Mouse (Mus musculus): ENCODE data around the gene Jak2. TPM values are rescaled to one million over a fixed set of nuclear protein-coding genes. Genes with fewer than 3 reads are reported as not detected.
A peak's percentile ranks its signal among the peaks of the same experiment; 100 is the strongest.

Jak2 gene
- total and polyA plus RNA-seq, 3 experiments = 26.4 to 78.6 (median 30.2) TPM

DNA sequence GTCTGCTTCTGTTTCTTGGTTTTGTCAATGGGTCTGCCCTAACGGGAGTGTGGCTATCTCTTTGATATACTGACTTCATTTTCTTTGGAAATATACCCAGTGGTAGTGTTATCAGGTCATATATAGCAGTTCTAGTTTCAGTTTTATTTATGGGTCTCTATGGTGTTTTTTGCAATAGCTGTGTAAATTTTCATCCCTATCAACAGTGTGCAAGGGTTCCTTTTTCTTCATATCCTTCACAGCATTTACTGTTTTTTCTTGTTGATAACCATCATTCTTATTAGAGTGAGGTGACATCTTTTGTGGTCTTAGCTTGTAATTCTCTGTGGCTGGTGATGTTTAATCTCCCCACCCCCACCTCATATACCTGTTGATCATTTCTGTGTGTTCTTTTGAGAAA lies 24.6 kb upstream of the Jak2 start (continued):
- TF ChIP-seq UBTF (IDR thresholded peaks at IDR 0.05; ENCODE audit: borderline replicate concordance, insufficient read depth, low read depth, low read length) (no peak), BHLHE40 (IDR thresholded peaks at IDR 0.05; ENCODE audit: borderline replicate concordance, low read depth, low read length) (peak; percentile 61; the same call in 1 of the 2 replicates), SMC3 (IDR thresholded peaks at IDR 0.05; ENCODE audit: low read depth, low read length) (no peak), POLR2A (IDR thresholded peaks at IDR 0.05; ENCODE audit: control insufficient read depth in 1 of 2, insufficient read depth in 1 of 2, low read depth in 1 of 2, low read length in 2 of 2, poor library complexity in 1 of 2) (no peak), MAX (IDR thresholded peaks at IDR 0.05; ENCODE audit: low read length) (no peak), ELF1 (IDR thresholded peaks at IDR 0.05; ENCODE audit: low read depth, low read length) (no peak)

DNA sequence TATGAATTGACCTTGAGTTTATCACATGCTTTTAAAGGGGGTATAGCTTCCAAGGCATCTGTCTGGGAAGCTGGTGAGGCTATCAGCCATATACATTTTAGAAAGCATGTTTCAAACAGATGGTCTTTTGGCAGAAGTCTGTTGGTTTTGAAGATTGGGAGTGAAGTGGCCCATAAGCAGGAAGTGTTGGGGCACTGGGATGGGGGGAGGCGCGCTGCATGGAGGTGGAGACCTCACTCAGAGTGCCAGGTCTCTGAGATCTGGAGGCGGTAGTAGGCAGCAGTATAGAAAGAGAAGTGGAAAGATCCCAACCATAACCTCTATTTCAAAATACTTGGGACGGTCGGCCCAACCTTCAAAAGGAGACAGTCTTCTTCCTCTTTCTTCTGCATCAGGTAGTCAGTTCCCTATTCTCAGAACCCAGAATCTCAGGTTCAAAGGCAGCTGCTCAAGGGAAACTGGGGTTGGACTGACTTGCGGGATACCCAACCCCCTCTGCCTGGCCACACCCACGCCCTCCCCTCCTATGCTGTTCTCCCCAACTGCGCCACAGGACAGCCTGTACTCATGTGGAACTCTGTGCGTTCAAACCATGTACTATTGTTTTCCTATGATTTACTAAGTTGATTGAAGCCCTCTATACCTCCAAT lies 23.6 kb upstream of the Jak2 start:
- Histone ChIP-seq H3K4me3 (ENCODE audit: control insufficient read depth in 1 of 2, insufficient read depth in 1 of 2, low read depth in 2 of 2, low read length in 2 of 2) (peak overlapping the region; percentile 7 to 29), H3K9me3 (replicated peaks; ENCODE audit: insufficient read depth, low read length) (no peaks in the 10 kb centered on the region), H3K79me2 (ENCODE audit: control insufficient read depth, insufficient read depth, low read length, poor library complexity) (no peaks in the 10 kb centered on the region), H3K36me3 (ENCODE audit: control insufficient read depth in 1 of 2, insufficient read depth in 2 of 2, low read length in 2 of 2) (peaks cover 0 to 51% of the 10 kb centered on the region in 2 experiments; a peak in 2 of 4 replicates), H3K4me1 (ENCODE audit: control insufficient read depth in 1 of 2, insufficient read depth in 2 of 2, low read length in 2 of 2) (peaks cover 32 to 36% of the 10 kb centered on the region in 2 experiments), H3K9ac (ENCODE audit: control insufficient read depth, low read depth, low read length, poor library complexity, severe bottlenecking) (peak overlapping the region; percentile 30), H3K27me3 (ENCODE audit: control insufficient read depth in 1 of 2, insufficient read depth in 2 of 2, low read length in 2 of 2) (no peaks in the 10 kb centered on the region), H3K27ac (ENCODE audit: control insufficient read depth, low read depth, low read length) (peak overlapping the region; percentile 64)
- peak; percentile 99 for DNase-seq (ENCODE audit: low read depth, low spot score)
- TF ChIP-seq POLR2AphosphoS2 (IDR thresholded peaks at IDR 0.05; ENCODE audit: low read length) = no peak
- peak; percentile 82 for TF ChIP-seq TCF12 (IDR thresholded peaks at IDR 0.05; ENCODE audit: low read depth, low read length)
- peak; percentile 66 for TF ChIP-seq MXI1 (IDR thresholded peaks at IDR 0.05; ENCODE audit: low read depth, low read length)
- peak; percentile 45; the same call in 1 of the 2 replicates for TF ChIP-seq GABPA (IDR thresholded peaks at IDR 0.05; ENCODE audit: low read depth, low read length)
- peak; percentile 96 for TF ChIP-seq MAZ (IDR thresholded peaks at IDR 0.05; ENCODE audit: low read depth, low read length)
- TF ChIP-seq MYC (IDR thresholded peaks at IDR 0.05; ENCODE audit: low read depth, low read length) = peak; percentile 88; the same call in 1 of the 2 replicates
- no peak for TF ChIP-seq POLR2AphosphoS5 (IDR thresholded peaks at IDR 0.05; ENCODE audit: borderline replicate concordance, low read depth, low read length)
- TF ChIP-seq ZMIZ1 (IDR thresholded peaks at IDR 0.05; ENCODE audit: low read depth, low read length) = no peak
- peak; percentile 64; the same call in 1 of the 2 replicates for TF ChIP-seq BHLHE40 (IDR thresholded peaks at IDR 0.05; ENCODE audit: borderline replicate concordance, low read depth, low read length)
- TF ChIP-seq USF1 (IDR thresholded peaks at IDR 0.05; ENCODE audit: low read depth, low read length) = no peak; the same call in 1 of the 2 replicates
- TF ChIP-seq KAT2A (conservative IDR thresholded peaks at IDR 0.05; ENCODE audit: low read depth, low read length) = no peak
- no peak for TF ChIP-seq RAD21 (IDR thresholded peaks at IDR 0.05; ENCODE audit: low read depth, low read length)
- peak; percentile 54; the same call in 1 of the 2 replicates for TF ChIP-seq ZKSCAN1 (IDR thresholded peaks at IDR 0.05; ENCODE audit: low read depth, low read length)
- peak; percentile 16 for TF ChIP-seq TBP (IDR thresholded peaks at IDR 0.05; ENCODE audit: low read depth, low read length)
- no peak; the same call in none of the 2 replicates for TF ChIP-seq SMC3 (IDR thresholded peaks at IDR 0.05; ENCODE audit: low read depth, low read length)
- peak; percentile 53 for TF ChIP-seq MAX (IDR thresholded peaks at IDR 0.05; ENCODE audit: low read length)
- 0 out of 4 replicates have a peak, but pooled peaks of 1 of the 2 experiments have one; percentile 23 for TF ChIP-seq POLR2A (IDR thresholded peaks at IDR 0.05; ENCODE audit: control insufficient read depth in 1 of 2, insufficient read depth in 1 of 2, low read depth in 1 of 2, low read length in 2 of 2, poor library complexity in 1 of 2)
- TF ChIP-seq EP300 (IDR thresholded peaks at IDR 0.05; ENCODE audit: low read depth in 1 of 2, low read length in 2 of 2) = peak; percentile 83 to 89
- TF ChIP-seq MAFK (IDR thresholded peaks at IDR 0.05; ENCODE audit: borderline replicate concordance, low read depth, low read length) = no peak
- 0 out of 2 replicates have a peak, but pooled peaks have one; percentile 71 for TF ChIP-seq UBTF (IDR thresholded peaks at IDR 0.05; ENCODE audit: borderline replicate concordance, insufficient read depth, low read depth, low read length)
- no peak for TF ChIP-seq NRF1 (IDR thresholded peaks at IDR 0.05; ENCODE audit: insufficient read depth, low read depth, low read length, poor library complexity, severe bottlenecking)
- 0 out of 2 replicates have a peak, but pooled peaks have one; percentile 38 for TF ChIP-seq E2F4 (IDR thresholded peaks at IDR 0.05; ENCODE audit: borderline replicate concordance, low read depth, low read length)
- TF ChIP-seq NELFE (IDR thresholded peaks at IDR 0.05; ENCODE audit: low read depth, low read length) = peak; percentile 31; the same call in 1 of the 2 replicates
- peak; percentile 58; the same call in 1 of the 2 replicates for TF ChIP-seq HCFC1 (IDR thresholded peaks at IDR 0.05; ENCODE audit: low read depth, low read length)
- peak; percentile 96 for TF ChIP-seq RCOR1 (IDR thresholded peaks at IDR 0.05; ENCODE audit: low read depth, low read length)
- peak; percentile 66; the same call in 1 of the 2 replicates for TF ChIP-seq ELF1 (IDR thresholded peaks at IDR 0.05; ENCODE audit: low read depth, low read length)
- 0 out of 2 replicates have a peak, but pooled peaks have one; percentile 54 for TF ChIP-seq MEF2A (IDR thresholded peaks at IDR 0.05; ENCODE audit: extremely low read depth, insufficient replicate concordance, low read depth, low read length, poor library complexity, severe bottlenecking)
- peak; percentile 46; the same call in 1 of the 2 replicates for TF ChIP-seq TAL1 (IDR thresholded peaks at IDR 0.05; ENCODE audit: low read length)
- TF ChIP-seq SIN3A (IDR thresholded peaks at IDR 0.05; ENCODE audit: low read length) = peak; percentile 90
- peak; percentile 22; the same call in 1 of the 2 replicates for TF ChIP-seq ZC3H11A (IDR thresholded peaks at IDR 0.05; ENCODE audit: low read depth, low read length)
- TF ChIP-seq JUND (IDR thresholded peaks at IDR 0.05; ENCODE audit: low read depth, low read length) = no peak

Measured in MEL (cell line).